Mouse (Mus musculus) MEL (cell line): Measurements from ENCODE around the gene Anapc15.

Source experiments
- BHLHE40 ChIP-seq: IDR thresholded peaks from 2 replicates; pipeline ENCODE4 v1.6.1; 2012; ENCODE audit warnings: low read depth, mild to moderate bottlenecking, inconsistent platforms, low read length, improper control_type of control experiment, borderline replicate concordance
- CHD2 ChIP-seq: IDR thresholded peaks from 2 replicates; pipeline ENCODE4 v1.6.1; 2011; ENCODE audit warnings: low read length, improper control_type of control experiment
- CTCF ChIP-seq, 3 experiments: IDR thresholded peaks in 2 of 3; conservative IDR thresholded peaks in 1 of 3; 2 replicates each; pipeline ENCODE4 v1.5.1; 2011 to 2012; ENCODE audit warnings: low read length in 3 of 3, low read depth in 2 of 3, mild to moderate bottlenecking in 2 of 3, improper control_type of control experiment in 1 of 3, inconsistent platforms in 1 of 3, mixed read lengths in 1 of 3, moderate library complexity in 1 of 3; ENCODE audit not compliant: control insufficient read depth in 1 of 3, insufficient read depth in 1 of 3, poor library complexity in 1 of 3, severe bottlenecking in 1 of 3
- EP300 ChIP-seq, 2 experiments: IDR thresholded peaks; 2 replicates each; pipeline ENCODE4 v1.6.1; 2011; ENCODE audit warnings: improper control_type of control experiment in 2 of 2, low read length in 2 of 2, low read depth in 1 of 2, mild to moderate bottlenecking in 1 of 2
- ETS1 ChIP-seq: IDR thresholded peaks from 2 replicates; pipeline ENCODE4 v1.6.1; 2012; ENCODE audit warnings: low read depth, mild to moderate bottlenecking, inconsistent platforms, low read length, improper control_type of control experiment, moderate library complexity
- GATA1 ChIP-seq: IDR thresholded peaks from 2 replicates; pipeline ENCODE4 v1.6.1; 2011; ENCODE audit warnings: low read depth, low read length, improper control_type of control experiment
- MAX ChIP-seq: IDR thresholded peaks from 2 replicates; pipeline ENCODE4 v1.6.1; 2011; ENCODE audit warnings: low read length, improper control_type of control experiment
- MEF2A ChIP-seq: IDR thresholded peaks from 2 replicates; pipeline ENCODE4 v1.6.1; 2014; ENCODE audit warnings: low read depth, mild to moderate bottlenecking, inconsistent platforms, low read length, improper control_type of control experiment; ENCODE audit not compliant: poor library complexity, insufficient replicate concordance, severe bottlenecking; ENCODE audit errors: extremely low read depth
- NELFE ChIP-seq: IDR thresholded peaks from 2 replicates; pipeline ENCODE4 v1.6.1; 2011; ENCODE audit warnings: low read depth, low read length, improper control_type of control experiment
- RAD21 ChIP-seq: IDR thresholded peaks from 2 replicates; pipeline ENCODE4 v1.6.1; 2011; ENCODE audit warnings: mild to moderate bottlenecking, low read depth, low read length, improper control_type of control experiment
- TAL1 ChIP-seq: IDR thresholded peaks from 2 replicates; pipeline ENCODE4 v1.6.1; 2012; ENCODE audit warnings: mild to moderate bottlenecking, inconsistent platforms, low read length, moderate library complexity, mixed read lengths
- ZKSCAN1 ChIP-seq: IDR thresholded peaks from 2 replicates; pipeline ENCODE4 v1.6.1; 2012; ENCODE audit warnings: low read depth, mild to moderate bottlenecking, inconsistent platforms, low read length, improper control_type of control experiment, moderate library complexity

DNA sequence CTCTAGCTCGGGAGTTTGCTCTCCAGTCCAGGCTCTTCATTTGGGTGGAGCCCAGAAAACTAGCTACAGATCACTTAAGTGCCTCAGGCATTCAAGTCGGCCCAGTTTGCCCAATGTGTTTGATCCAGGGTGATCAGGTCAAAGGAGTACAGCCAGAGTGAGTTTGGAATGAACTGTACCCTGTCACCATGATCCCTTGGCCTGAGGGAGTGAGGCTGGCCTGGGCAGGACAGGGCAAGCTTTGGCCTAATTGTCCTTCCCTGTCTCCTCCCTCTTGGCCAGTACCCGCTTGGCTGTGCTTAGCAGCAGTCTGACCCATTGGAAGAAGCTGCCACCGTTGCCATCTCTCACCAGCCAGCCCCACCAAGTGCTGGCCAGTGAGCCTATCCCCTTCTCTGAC, 46.6 kb downstream of the Anapc15 start:
- TF ChIP-seq ETS1 (no peak), BHLHE40 (no peak), EP300 (IDR thresholded peaks at IDR 0.05; ENCODE audit: low read depth in 1 of 2, low read length in 2 of 2) (no peak), TAL1 (no peak), CTCF (IDR thresholded peaks at IDR 0.05 in 2 of 3, conservative IDR thresholded peaks at IDR 0.05 in 1 of 3; ENCODE audit: control insufficient read depth in 1 of 3, insufficient read depth in 1 of 3, low read depth in 2 of 3, low read length in 3 of 3, poor library complexity in 1 of 3, severe bottlenecking in 1 of 3) (no peak), CHD2 (no peak), NELFE (no peak), MEF2A (no peak), RAD21 (no peak), MAX (no peak), GATA1 (no peak), ZKSCAN1 (no peak)
